Mouse (Mus musculus) liver, postnatal 0 days (tissue): ENCODE data around the gene Tesc. TPM values are rescaled to one million over a fixed set of nuclear protein-coding genes. Genes with fewer than 3 reads are reported as not detected.

Source experiments
- ATAC-seq: fragments of 200-750 bp; cut with Nextera tagmentation; 2 replicates; pipeline ENCODE4 v1.8.0; 2017; ENCODE audit warnings: mild to moderate bottlenecking, moderate library complexity
- DNase-seq: peaks from one replicate; pipeline ENCODE4 v3.0.0-alpha.2; 2016
- H3K27ac ChIP-seq: fragments of 300-500 bp; sonication (generic); 2 replicates; pipeline ENCODE4 v1.5.1; 2014; ENCODE audit warnings: antibody characterized with exemption, moderate library complexity, mild to moderate bottlenecking, low read depth
- H3K27me3 ChIP-seq: fragments of 300-500 bp; sonication (generic); 2 replicates; pipeline ENCODE4 v1.6.1; 2014; ENCODE audit warnings: low read length, control low read depth, mixed read lengths; ENCODE audit not compliant: insufficient read depth
- H3K36me3 ChIP-seq: fragments of 300-500 bp; sonication (generic); replicated peaks from 2 replicates; pipeline ENCODE4 v1.6.1; 2014; ENCODE audit warnings: mild to moderate bottlenecking, control low read depth, low read length, moderate library complexity, mixed read lengths; ENCODE audit not compliant: insufficient read depth
- H3K4me1 ChIP-seq: fragments of 300-500 bp; sonication (generic); 2 replicates; pipeline ENCODE4 v1.6.1; 2014; ENCODE audit warnings: antibody characterized with exemption, mild to moderate bottlenecking, control low read depth; ENCODE audit not compliant: insufficient read depth
- H3K4me2 ChIP-seq: fragments of 300-500 bp; sonication (generic); 2 replicates; pipeline ENCODE4 v1.6.1; 2014; ENCODE audit warnings: low read depth, mild to moderate bottlenecking, low read length, moderate library complexity, mixed read lengths
- H3K4me3 ChIP-seq: fragments of 300-500 bp; sonication (generic); 2 replicates; pipeline ENCODE4 v1.5.1; 2014; ENCODE audit warnings: low read depth, low read length
- H3K9ac ChIP-seq: fragments of 300-500 bp; sonication (generic); replicated peaks from 2 replicates; pipeline ENCODE4 v1.6.1; 2014; ENCODE audit warnings: mild to moderate bottlenecking, moderate library complexity
- H3K9me3 ChIP-seq: fragments of 300-500 bp; sonication (generic); 2 replicates; pipeline ENCODE4 v1.6.1; 2016; ENCODE audit warnings: mild to moderate bottlenecking, control low read depth, low read length, mixed read lengths
- CTCF ChIP-seq: sonication (generic); IDR thresholded peaks from 2 replicates; pipeline ENCODE4 v1.5.1; 2016; ENCODE audit warnings: antibody characterized with exemption, low read depth
- EP300 ChIP-seq: IDR thresholded peaks from 2 replicates; pipeline ENCODE4 v1.6.1; 2016; ENCODE audit warnings: antibody characterized with exemption, low read depth, mild to moderate bottlenecking
- WGBS: fragments of 180-500 bp; shearing (Covaris S2); extraction: QIAGEN DNeasy Blood & Tissue Kit; methylation state at CpG from one replicate; pipeline ENCODE4 v1.1.7; 2014; ENCODE audit not compliant: insufficient replicate concordance; 5-methylcytosine and 5-hydroxymethylcytosine counted together
- polyA plus RNA-seq: library from polyadenylated mRNA; unstranded; fragments of >200 nt; fragmentation: Nextera tagmentation; extraction: Ambion mirVana; gene quantifications from 2 replicates; pipeline ENCODE4 v1.2.1, GENCODE M21; 2015

Gene Tesc
- polyA plus RNA-seq = 4.5 and 4.6 TPM in 2 replicates

DNA sequence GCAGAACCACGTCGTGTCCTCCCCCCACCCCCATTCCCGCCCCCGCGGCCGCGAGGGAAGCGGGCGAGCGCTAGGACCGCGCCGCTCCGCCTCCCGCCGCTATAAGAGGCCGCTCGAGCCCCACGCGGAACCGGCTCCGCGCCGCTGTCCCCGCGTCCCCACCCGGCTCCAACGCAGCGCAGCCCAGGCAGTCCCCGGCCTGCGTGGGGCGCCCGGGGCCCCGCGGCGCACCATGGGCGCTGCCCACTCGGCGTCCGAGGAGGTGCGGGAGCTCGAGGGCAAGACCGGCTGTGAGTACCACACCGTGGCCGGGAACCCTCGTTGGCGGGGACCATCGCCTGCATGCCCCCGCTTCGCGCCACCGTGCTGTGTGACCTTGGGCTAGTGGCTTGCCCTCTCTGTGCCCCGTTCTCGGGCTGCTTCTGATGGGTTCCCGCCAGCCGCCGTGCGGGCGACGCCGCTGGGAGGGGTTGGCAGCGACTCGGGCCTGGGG, at the start of gene Tesc:
Gene Tesc (plus strand): TSS at position 46 of the 493 bp plus-strand sequence.
- no peak for ATAC-seq
- no peaks in the 10 kb centered on the region for H3K36me3 ChIP-seq
- peaks cover 5% of the 10 kb centered on the region for H3K4me1 ChIP-seq
- H3K27me3 ChIP-seq = peaks cover 55% of the 10 kb centered on the region
- DNase-seq = no peak
- TF ChIP-seq EP300 = no peak
- no peak for TF ChIP-seq CTCF
- peak within 1 kb of the TSS; percentile 80 for H3K4me2 ChIP-seq
- no peaks in the 10 kb centered on the region for H3K9me3 ChIP-seq
- H3K27ac ChIP-seq = no peak within 1 kb of the TSS
- peak within 1 kb of the TSS; percentile 50 for H3K4me3 ChIP-seq
- WGBS = 1% methylated on average over 35 of the region's 63 CpGs
- H3K9ac ChIP-seq = no peak within 1 kb of the TSS

DNA sequence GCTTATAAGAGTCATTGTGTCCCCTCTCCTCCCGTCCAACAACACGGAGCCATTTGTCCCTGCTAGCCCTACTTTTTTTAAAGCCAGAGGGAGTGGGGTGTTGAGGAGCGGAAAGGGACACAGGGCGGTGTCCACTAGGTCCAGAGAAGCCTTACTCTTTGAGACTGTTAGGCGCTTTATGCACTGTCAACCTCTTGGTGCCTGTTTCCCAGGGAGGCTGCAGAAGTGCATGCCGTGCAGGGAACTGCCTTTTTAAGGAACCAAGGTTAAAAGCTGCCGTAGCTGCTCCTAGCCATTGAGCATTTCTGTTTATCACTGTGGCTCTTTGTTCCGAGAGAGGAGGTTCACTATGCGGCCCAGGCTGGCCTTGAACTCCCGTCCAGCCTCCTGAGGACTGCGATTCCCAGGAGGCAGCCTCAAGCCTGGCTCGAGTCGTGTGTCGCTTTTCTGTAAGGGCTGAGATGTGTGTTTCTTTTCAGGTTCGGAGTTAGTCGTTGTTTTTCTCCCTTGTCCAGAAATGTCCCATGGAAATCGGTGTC, 49.3 kb upstream of the Tesc start:
- Histone ChIP-seq H3K27ac (peak overlapping the region; percentile 87), H3K27me3 (no peaks in the 10 kb centered on the region), H3K4me1 (peaks cover 8% of the 10 kb centered on the region), H3K4me2 (peak overlapping the region; percentile 96), H3K4me3 (peak overlapping the region; percentile 88), H3K36me3 (peaks cover 9% of the 10 kb centered on the region; the same call in 1 of the 2 replicates), H3K9ac (peak overlapping the region; percentile 84; the same call in 1 of the 2 replicates), H3K9me3 (no peaks in the 10 kb centered on the region)
- no peak for DNase-seq
- no peak for TF ChIP-seq EP300
- TF ChIP-seq CTCF = no peak
- no peak for ATAC-seq
- WGBS = 54% methylated on average over 17 of the region's 17 CpGs

DNA sequence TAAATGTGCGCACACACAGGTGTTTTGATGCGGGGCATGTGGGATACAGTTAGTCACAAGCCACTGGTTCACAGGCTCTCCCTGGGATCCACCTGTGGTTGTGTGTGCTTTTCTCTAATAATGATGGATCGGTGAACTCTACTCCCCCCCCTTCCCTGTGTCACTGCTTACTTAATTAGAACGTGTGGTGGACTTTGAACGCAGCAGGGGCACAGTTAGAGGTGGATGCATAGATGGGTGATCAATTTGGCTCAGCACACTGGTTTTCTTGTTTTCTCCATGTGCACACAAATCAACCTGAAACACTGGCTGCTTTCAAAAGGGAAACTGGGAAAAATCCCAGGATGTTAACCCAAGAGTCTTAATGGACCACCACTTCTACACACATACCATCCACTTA, 48.5 kb upstream of the Tesc start:
- DNase-seq (peak; percentile 57), ATAC-seq (peak; percentile 81)
- H3K36me3 ChIP-seq = peaks cover 12% of the 10 kb centered on the region; the same call in 1 of the 2 replicates
- H3K4me1 ChIP-seq = peaks cover 11% of the 10 kb centered on the region
- TF ChIP-seq EP300 (peak; percentile 36; the same call in 1 of the 2 replicates), CTCF (no peak)
- no peaks in the 10 kb centered on the region for H3K27me3 ChIP-seq
- H3K27ac ChIP-seq = peak overlapping the region; percentile 87
- no peak overlapping the region for H3K4me3 ChIP-seq
- no peak overlapping the region for H3K9ac ChIP-seq
- peak overlapping the region; percentile 96; the same call in 1 of the 2 replicates for H3K4me2 ChIP-seq
- 62% methylated on average over 5 of the region's 5 CpGs for WGBS
- no peaks in the 10 kb centered on the region for H3K9me3 ChIP-seq

DNA sequence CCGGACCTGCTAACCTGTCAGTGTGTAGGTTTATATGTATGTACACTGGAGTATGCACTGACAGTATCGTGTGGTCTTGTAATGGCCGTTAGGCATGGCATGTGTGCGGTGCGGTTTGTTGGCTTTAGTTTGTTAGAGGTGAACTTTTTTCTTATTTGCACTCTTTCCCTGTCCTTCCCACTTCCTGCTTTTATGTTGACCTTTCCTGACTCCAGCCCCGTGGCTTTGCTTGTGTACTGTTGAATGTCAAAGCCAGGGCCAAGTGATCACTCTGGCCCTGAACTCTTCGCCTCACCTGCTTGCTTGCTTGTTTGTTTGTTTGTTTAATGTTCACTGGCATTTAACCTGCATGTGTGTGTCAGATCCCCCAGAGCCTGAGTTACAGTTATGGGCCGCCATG, 46.6 kb upstream of the Tesc start:
- no peak overlapping the region for H3K9ac ChIP-seq
- H3K4me2 ChIP-seq = no peak overlapping the region
- no peak overlapping the region for H3K4me3 ChIP-seq
- TF ChIP-seq CTCF (no peak), EP300 (no peak)
- peaks cover 16% of the 10 kb centered on the region for H3K4me1 ChIP-seq
- WGBS = 68% methylated on average over 8 of the region's 8 CpGs
- H3K27me3 ChIP-seq = no peaks in the 10 kb centered on the region
- H3K9me3 ChIP-seq = no peaks in the 10 kb centered on the region
- peaks cover 12% of the 10 kb centered on the region; the same call in 1 of the 2 replicates for H3K36me3 ChIP-seq
- H3K27ac ChIP-seq = peak overlapping the region; percentile 87
- DNase-seq (no peak), ATAC-seq (peak; percentile 43)

DNA sequence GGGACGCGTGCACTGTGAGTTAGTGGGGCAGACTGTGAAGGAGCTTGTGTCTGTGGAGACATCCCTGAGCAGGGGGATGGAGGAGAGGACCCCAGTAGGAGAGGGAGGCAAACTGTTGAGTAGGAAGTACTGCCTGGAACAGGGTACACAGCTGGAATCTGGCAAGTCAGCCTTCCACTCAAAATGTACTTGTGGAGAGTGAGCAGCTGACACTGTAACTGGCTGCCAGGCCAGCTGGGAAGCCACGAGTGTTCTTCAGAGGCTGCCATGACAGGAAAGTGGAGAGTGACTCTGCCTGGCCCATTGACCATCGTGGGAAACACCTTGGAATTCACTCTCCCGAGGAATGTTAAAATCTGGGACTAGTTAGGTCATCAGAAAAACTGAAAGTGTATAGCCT, 45.6 kb upstream of the Tesc start:
- peaks cover 17% of the 10 kb centered on the region for H3K4me1 ChIP-seq
- TF ChIP-seq CTCF (no peak), EP300 (no peak)

DNA sequence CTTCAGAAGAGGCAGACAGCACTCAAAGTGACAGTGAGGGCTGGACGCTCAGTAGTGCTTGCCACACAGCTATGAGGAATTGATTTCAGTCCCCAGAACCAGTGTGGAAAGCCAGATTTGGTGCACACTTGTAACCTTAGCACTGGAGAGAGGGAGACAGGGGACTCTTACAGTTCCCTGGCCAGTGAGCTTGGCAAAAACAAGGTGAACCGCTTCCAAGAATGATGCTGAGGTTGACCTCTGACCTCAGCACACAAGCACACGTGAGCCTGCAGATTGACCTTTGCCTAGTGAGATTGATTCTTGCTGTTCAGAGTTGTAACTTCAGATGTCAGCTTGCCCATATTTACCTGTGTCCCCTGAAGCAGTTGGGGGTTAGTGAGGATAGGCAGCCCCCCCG, 41.2 kb upstream of the Tesc start:
- DNase-seq = peak; percentile 72
- H3K4me2 ChIP-seq = no peak overlapping the region
- no peaks in the 10 kb centered on the region for H3K9me3 ChIP-seq
- H3K27ac ChIP-seq = peak overlapping the region; percentile 86
- WGBS = 41% methylated on average over 4 of the region's 4 CpGs
- peak overlapping the region; percentile 21 for H3K9ac ChIP-seq
- TF ChIP-seq EP300 (peak; percentile 30; the same call in 1 of the 2 replicates), CTCF (no peak)
- peaks cover 26% of the 10 kb centered on the region for H3K36me3 ChIP-seq
- ATAC-seq = peak; percentile 93
- peaks cover 13% of the 10 kb centered on the region; the same call in 1 of the 2 replicates for H3K4me1 ChIP-seq
- H3K27me3 ChIP-seq = no peaks in the 10 kb centered on the region
- H3K4me3 ChIP-seq = no peak overlapping the region

More for the DNA sequence above, 45.6 kb upstream of the Tesc start:
- ATAC-seq (no peak), DNase-seq (no peak)
- H3K4me2 ChIP-seq = no peak overlapping the region
- no peak overlapping the region for H3K9ac ChIP-seq
- H3K36me3 ChIP-seq = peaks cover 12% of the 10 kb centered on the region; the same call in 1 of the 2 replicates
- 82% methylated on average over 5 of the region's 5 CpGs for WGBS
- no peaks in the 10 kb centered on the region for H3K27me3 ChIP-seq
- no peaks in the 10 kb centered on the region for H3K9me3 ChIP-seq
- H3K4me3 ChIP-seq = no peak overlapping the region
- H3K27ac ChIP-seq = peak overlapping the region; percentile 87
